Mouse (Mus musculus) olfactory bulb, adult 2 months (tissue): Measurements from ENCODE around the gene Bdp1. TPM values are rescaled to one million over a fixed set of nuclear protein-coding genes. Genes with fewer than 3 reads are reported as not detected.

Source experiments
- H3K27ac ChIP-seq: fragments of 200-500 bp; 2 replicates; pipeline ENCODE4 v1.5.1; 2012; ENCODE audit warnings: low read depth, low read length; ENCODE audit not compliant: insufficient read depth
- H3K4me1 ChIP-seq: fragments of 200-500 bp; 2 replicates; pipeline ENCODE4 v1.6.1; 2012; ENCODE audit warnings: low read length; ENCODE audit not compliant: control insufficient read depth, insufficient read depth
- H3K4me3 ChIP-seq: fragments of 200-500 bp; 2 replicates; pipeline ENCODE4 v1.5.1; 2012; ENCODE audit warnings: mild to moderate bottlenecking, low read depth, low read length, moderate library complexity; ENCODE audit not compliant: insufficient read depth
- CTCF ChIP-seq: fragments of 200-500 bp; IDR thresholded peaks from 2 replicates; pipeline ENCODE4 v1.5.1; 2012; ENCODE audit warnings: low read depth, mild to moderate bottlenecking, low read length, moderate library complexity; ENCODE audit not compliant: insufficient read depth
- POLR2A ChIP-seq: fragments of 200-500 bp; IDR thresholded peaks from 2 replicates; pipeline ENCODE4 v1.6.1; 2012; ENCODE audit warnings: mild to moderate bottlenecking, low read depth, low read length, moderate library complexity; ENCODE audit not compliant: insufficient read depth
- WGBS: fragments of 180-500 bp; shearing (Covaris S2); methylation state at CpG from one replicate; pipeline ENCODE4 v1.1.7; 2018; 5-methylcytosine and 5-hydroxymethylcytosine counted together
- polyA plus RNA-seq: library from polyadenylated mRNA; stranded (reverse); fragments of >200 nt; gene quantifications from 2 replicates; pipeline ENCODE4 v1.2.4, GENCODE M21; 2012; ENCODE audit warnings: low replicate concordance; ENCODE audit not compliant: missing spikeins, insufficient read depth, insufficient read length

Gene Bdp1
- polyA plus RNA-seq, 1 experiment, result not detected

GRCm38 (mm10) chr13:100014906-100015895 is 88.7 kb downstream of the Bdp1 start, which contains the start of gene Mccc2:
Gene Mccc2, minus strand, starts transcription at chr13:100015639.
- Histone ChIP-seq H3K4me1 (peaks cover 2% of the 10 kb centered on the region; the same call in 1 of the 2 replicates), H3K27ac (peak within 1 kb of the TSS; percentile 16; the same call in 1 of the 2 replicates), H3K4me3 (peak within 1 kb of the TSS; percentile 83)
- TF ChIP-seq CTCF (no peak), POLR2A (peak; percentile 75; the same call in 1 of the 2 replicates)
- 2% methylated on average over 47 of the region's 47 CpGs for WGBS

- Histone ChIP-seq H3K27ac (no peak overlapping the region), H3K4me3 (no peak overlapping the region), H3K4me1 (peaks cover 6% of the 10 kb centered on the region; the same call in 1 of the 2 replicates)
- no peak for TF ChIP-seq CTCF
- TF ChIP-seq POLR2A, result no peak
- 84% methylated on average over 12 of the region's 12 CpGs for WGBS
Observed at GRCm38 (mm10) chr13:100005911-100006496, 97.9 kb downstream of the Bdp1 start.

- peaks cover 6% of the 10 kb centered on the region; the same call in 1 of the 2 replicates for H3K4me1 ChIP-seq
- H3K27ac ChIP-seq, result no peak overlapping the region
- TF ChIP-seq POLR2A, result no peak
- peak; percentile 48 for TF ChIP-seq CTCF
- no peak overlapping the region for H3K4me3 ChIP-seq
- 36% methylated on average over 5 of the region's 5 CpGs for WGBS
Observed at GRCm38 (mm10) chr13:100001790-100002196, 102.1 kb downstream of the Bdp1 start.

- 77% methylated on average over 3 of the region's 3 CpGs for WGBS
- TF ChIP-seq POLR2A, result no peak
- TF ChIP-seq CTCF, result no peak
- no peak overlapping the region for H3K27ac ChIP-seq
- no peak overlapping the region for H3K4me3 ChIP-seq
- peaks cover 6% of the 10 kb centered on the region; the same call in 1 of the 2 replicates for H3K4me1 ChIP-seq
Observed at GRCm38 (mm10) chr13:99999078-99999477, 104.8 kb downstream of the Bdp1 start.

GRCm38 (mm10) chr13:99998099-99998498 is 105.8 kb downstream of the Bdp1 start:
- Histone ChIP-seq H3K4me1 (peaks cover 6% of the 10 kb centered on the region; the same call in 1 of the 2 replicates), H3K27ac (no peak overlapping the region), H3K4me3 (no peak overlapping the region)
- WGBS, result 93% methylated on average over 3 of the region's 3 CpGs
- TF ChIP-seq CTCF (no peak), POLR2A (no peak)

GRCm38 (mm10) chr13:99989592-99989991 is 114.3 kb downstream of the Bdp1 start:
- 86% methylated on average over 4 of the region's 4 CpGs for WGBS
- no peak for TF ChIP-seq POLR2A
- TF ChIP-seq CTCF, result no peak
- no peak overlapping the region for H3K4me3 ChIP-seq
- H3K4me1 ChIP-seq, result no peaks in the 10 kb centered on the region
- no peak overlapping the region for H3K27ac ChIP-seq

GRCm38 (mm10) chr13:99983320-99983719 is 120.5 kb downstream of the Bdp1 start:
- H3K27ac ChIP-seq, result no peak overlapping the region
- no peak overlapping the region for H3K4me3 ChIP-seq
- TF ChIP-seq CTCF (no peak), POLR2A (no peak)
- WGBS, result 87% methylated on average over 1 of the region's 1 CpGs
- no peaks in the 10 kb centered on the region for H3K4me1 ChIP-seq

- TF ChIP-seq CTCF, result no peak
- TF ChIP-seq POLR2A, result no peak
- no peak overlapping the region for H3K27ac ChIP-seq
- H3K4me1 ChIP-seq, result no peaks in the 10 kb centered on the region
- WGBS, result 48% methylated on average over 2 of the region's 2 CpGs
- H3K4me3 ChIP-seq, result no peak overlapping the region
Observed at GRCm38 (mm10) chr13:99979406-99979805, 124.5 kb downstream of the Bdp1 start.

GRCm38 (mm10) chr13:99970089-99970488 is 133.8 kb downstream of the Bdp1 start:
- H3K27ac ChIP-seq, result no peak overlapping the region
- H3K4me1 ChIP-seq, result peaks cover 9% of the 10 kb centered on the region; the same call in 1 of the 2 replicates
- no peak overlapping the region for H3K4me3 ChIP-seq
- 93% methylated on average over 5 of the region's 5 CpGs for WGBS
- TF ChIP-seq POLR2A, result no peak
- TF ChIP-seq CTCF, result no peak

Other genes with a start within 250 kb of the Bdp1 start
- not detected in 2 replicates for gene Cartpt, start 203.0 kb downstream of the Bdp1 start, polyA plus RNA-seq
- gene Mccc2, start 88.4 kb downstream of the Bdp1 start, polyA plus RNA-seq, result not detected in 2 replicates
- gene Serf1, start 3.9 kb upstream of the Bdp1 start, polyA plus RNA-seq, result not detected in 2 replicates
- not detected in 2 replicates for gene Smn1, start 20.8 kb upstream of the Bdp1 start, polyA plus RNA-seq
- not detected in 2 replicates for gene Naip2, start 98.0 kb upstream of the Bdp1 start, polyA plus RNA-seq
- gene Naip5, start 142.3 kb upstream of the Bdp1 start, polyA plus RNA-seq, result not detected in 2 replicates
- gene Naip6, start 213.6 kb upstream of the Bdp1 start, polyA plus RNA-seq, result not detected in 2 replicates